Comparison of ENCODE assay signal across 8 mouse cellular contexts in the genomic region with DNA sequence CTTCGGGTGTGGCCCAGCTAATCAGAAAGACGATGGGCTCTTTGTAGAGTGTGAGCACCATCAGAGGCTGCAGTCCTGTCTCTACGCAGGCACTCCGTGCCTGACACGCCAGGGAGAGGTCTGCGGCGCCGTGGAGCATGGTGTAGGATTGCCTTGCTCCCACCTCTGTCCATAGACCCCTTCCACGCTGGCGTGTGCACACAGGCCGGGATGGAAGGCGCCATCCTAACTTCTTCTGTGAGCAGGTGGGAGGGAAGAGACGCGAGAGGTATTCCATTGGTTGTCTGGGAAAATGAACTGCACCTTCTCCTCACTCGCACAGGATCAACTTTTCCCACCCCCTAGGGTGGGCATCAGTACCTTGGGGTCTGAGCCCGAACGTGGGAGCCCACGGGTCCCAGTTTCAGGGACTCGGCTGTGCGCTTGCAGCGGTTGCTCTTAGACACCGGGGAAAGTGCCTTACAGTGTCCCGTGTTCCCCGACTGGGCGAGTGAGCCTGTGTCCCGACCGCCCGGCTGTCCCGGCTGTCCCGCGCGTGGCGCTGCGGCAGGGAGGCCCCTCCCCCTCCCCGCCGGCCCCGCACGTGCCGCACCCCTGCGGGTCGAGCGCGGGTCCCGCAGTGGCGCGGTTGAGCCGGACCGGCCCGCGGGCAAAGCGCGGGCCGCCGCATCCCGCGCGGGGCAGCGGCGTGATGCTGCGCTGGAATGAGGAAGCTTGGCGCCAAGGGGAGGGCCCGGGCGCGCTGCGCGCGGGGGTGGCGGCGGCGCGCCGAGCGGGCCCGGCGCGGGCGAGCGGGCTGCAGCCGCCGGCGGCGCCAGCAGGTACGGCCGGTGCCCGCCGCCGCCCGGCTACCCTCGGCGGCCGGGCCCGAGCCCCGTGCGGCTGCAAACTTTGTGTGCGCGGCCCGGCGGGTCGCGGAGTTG. TPM values are rescaled to one million over a fixed set of nuclear protein-coding genes. Genes with fewer than 3 reads are reported as not detected.
A peak's percentile ranks its signal among the peaks of the same experiment; 100 is the strongest.
DNase-seq lines count a peak whose midpoint lies in the region; ATAC-seq and TF ChIP-seq lines count a peak whose summit lies in the region.

A gene (plus strand): TSS at position 74 of the 923 bp plus-strand sequence.

- no peak within 1 kb of the TSS for H3K27ac ChIP-seq in heart, embryonic 14.5 days (replicated peaks in 1 of 2; ENCODE audit: control insufficient read depth in 1 of 2, insufficient read depth in 1 of 2, low read depth in 2 of 2, low read length in 2 of 2)
- H3K27ac ChIP-seq in bone marrow, adult 2 months (ENCODE audit: control insufficient read depth, insufficient read depth, low read depth, low read length, poor library complexity): peak within 1 kb of the TSS; percentile 99
- H3K27ac ChIP-seq in liver, embryonic 11.5 days (ENCODE audit: low read depth, low read length): peak within 1 kb of the TSS; percentile 95

- peak within 1 kb of the TSS; percentile 99 for H3K4me2 ChIP-seq in heart, embryonic 14.5 days (ENCODE audit: low read length)
- peak within 1 kb of the TSS; percentile 88 for H3K4me2 ChIP-seq in liver, embryonic 11.5 days

- ATAC-seq in heart, embryonic 14.5 days (ENCODE audit: insufficient number of reproducible peaks, insufficient read depth, low FRiP score, low read depth): peak; percentile 33
- peak; percentile 93 for ATAC-seq in liver, embryonic 11.5 days (replicated peaks; ENCODE audit: low FRiP score)
- ATAC-seq in neutrophil, adult 5-6 weeks (ENCODE audit: extremely low read depth, insufficient number of reproducible peaks, low FRiP score, poor library complexity, severe bottlenecking): peak; percentile 13; the same call in 1 of the 2 replicates

- no peak for DNase-seq in heart, adult 18-20 months
- DNase-seq in gonadal fat pad, adult 2 months (ENCODE audit: low read depth): no peak
- DNase-seq in liver, embryonic 11.5 days (ENCODE audit: low spot score): peak; percentile 61
- no peak for DNase-seq in right cerebral cortex, postnatal 14 days
- no peak for DNase-seq in gastrocnemius, postnatal 25 days

- no peaks in the 10 kb centered on the region for H3K36me3 ChIP-seq in heart, embryonic 14.5 days (ENCODE audit: control insufficient read depth, insufficient read depth, low read length)
- no peaks in the 10 kb centered on the region for H3K36me3 ChIP-seq in liver, embryonic 11.5 days (ENCODE audit: control insufficient read depth, insufficient read depth, low read length)

- H3K4me1 ChIP-seq in heart, embryonic 14.5 days (ENCODE audit: control insufficient read depth in 2 of 2, insufficient read depth in 2 of 2, low read length in 2 of 2): peaks cover 0 to 2% of the 10 kb centered on the region in 2 experiments; a peak in 1 of 4 replicates
- peaks cover 7% of the 10 kb centered on the region; the same call in 1 of the 2 replicates for H3K4me1 ChIP-seq in bone marrow, adult 2 months (ENCODE audit: control insufficient read depth, insufficient read depth, low read length)
- peaks cover 10% of the 10 kb centered on the region; the same call in 1 of the 2 replicates for H3K4me1 ChIP-seq in liver, embryonic 11.5 days (replicated peaks; ENCODE audit: control insufficient read depth, insufficient read depth, low read length)

- H3K27me3 ChIP-seq in heart, embryonic 14.5 days (ENCODE audit: control insufficient read depth, insufficient read depth, low read length): peaks cover 58% of the 10 kb centered on the region
- peaks cover 24% of the 10 kb centered on the region for H3K27me3 ChIP-seq in liver, embryonic 11.5 days (replicated peaks; ENCODE audit: control insufficient read depth, insufficient read depth, low read length)

- H3K9me3 ChIP-seq in heart, embryonic 14.5 days (ENCODE audit: control insufficient read depth, low read length): no peaks in the 10 kb centered on the region
- H3K9me3 ChIP-seq in liver, embryonic 11.5 days (ENCODE audit: control insufficient read depth, low read length): no peaks in the 10 kb centered on the region

- peak within 1 kb of the TSS; percentile 53 for H3K9ac ChIP-seq in heart, embryonic 14.5 days (ENCODE audit: low read length)
- H3K9ac ChIP-seq in liver, embryonic 11.5 days (ENCODE audit: low read depth, low read length): peak within 1 kb of the TSS; percentile 96

- TF ChIP-seq POLR2A in bone marrow, adult 2 months (IDR thresholded peaks at IDR 0.05; ENCODE audit: borderline replicate concordance, control insufficient read depth, low read depth, low read length): peak; percentile 92

- TF ChIP-seq CTCF in bone marrow, adult 2 months (IDR thresholded peaks at IDR 0.05; ENCODE audit: control insufficient read depth, insufficient read depth, low read length): no peak

- H3K4me3 ChIP-seq in heart, embryonic 14.5 days (ENCODE audit: control insufficient read depth in 1 of 2, insufficient read depth in 1 of 2, low read depth in 1 of 2, low read length in 2 of 2): peak within 1 kb of the TSS; percentile 50 to 80
- H3K4me3 ChIP-seq in bone marrow, adult 2 months (replicated peaks; ENCODE audit: control insufficient read depth, low read depth, low read length): peak within 1 kb of the TSS; percentile 99
- peak within 1 kb of the TSS; percentile 90 for H3K4me3 ChIP-seq in liver, embryonic 11.5 days (ENCODE audit: low read depth, low read length)

- 1% methylated on average over 97 of the region's 100 CpGs for WGBS in heart, embryonic 14.5 days
- WGBS in bone marrow, adult 2 months: 7% methylated on average over 100 of the region's 100 CpGs
- 2% methylated on average over 94 of the region's 100 CpGs for WGBS in liver, embryonic 11.5 days

RNA-seq across cellular contexts. Expression of the gene that starts here (rescaled TPM):
- polyA plus RNA-seq in heart, embryonic 14.5 days (2014; fragmentation: Nextera tagmentation; extraction: Ambion mirVana): 0.69 and 1.5 TPM in 2 replicates
- 1 to 10 TPM in 1 of 2 experiments, under 1 TPM in 1; 0.99 to 6.6 TPM for total RNA-seq in heart, adult 18-20 months (2021)
- polyA plus RNA-seq in bone marrow, adult 2 months (2011; ENCODE audit: insufficient read depth, insufficient read length, low replicate concordance, missing spikeins): 32.8 and 38.1 TPM in 2 replicates
- polyA plus RNA-seq in gonadal fat pad, adult 2 months (2012; rRNA removed): 15.1 and 15.3 TPM in 2 replicates
- polyA plus RNA-seq in liver, embryonic 11.5 days (2014; fragmentation: Nextera tagmentation; extraction: Ambion mirVana): 105 and 120 TPM in 2 replicates
- total RNA-seq in neutrophil, adult 5-6 weeks (2017): 125 and 150 TPM in 2 replicates
- total RNA-seq in gastrocnemius, postnatal 25 days (2021): under 1 TPM; 0.31 to 0.62 TPM

Comparison
In these comparisons a context has a peak if more than half of its experiments do, and no peak if none do; other contexts are left out.
1. RNA of the gene that starts here (total RNA-seq): 125 to 150 TPM in neutrophil, adult 5-6 weeks; 0.99 to 6.6 TPM in heart, adult 18-20 months and 0.31 to 0.62 TPM in gastrocnemius, postnatal 25 days; every median in the first group is over 10 times any median in the second.
2. ATAC-seq: peak in every context shown above with its lines; median percentile 93 in liver, embryonic 11.5 days; 33 in heart, embryonic 14.5 days; 13 in neutrophil, adult 5-6 weeks.
3. H3K27ac ChIP-seq: peak in bone marrow, adult 2 months (single experiment) and liver, embryonic 11.5 days (single experiment); none in heart, embryonic 14.5 days (0 of 2).
4. Peak in every context shown above with its lines, with median percentiles within 50 percentile points of each other: H3K4me3 ChIP-seq.